Mouse (Mus musculus) cerebellum, adult 2 months (tissue): ENCODE data around the gene Ppp1r1c. TPM values are rescaled to one million over a fixed set of nuclear protein-coding genes. Genes with fewer than 3 reads are reported as not detected.
"Not testable (repeated sequence)": the region's sequence is repeated elsewhere in the genome, so short reads cannot be mapped to it uniquely, and the experiment has no call there.

Source experiments
- DNase-seq, 2 experiments: peaks; one replicate each; pipeline ENCODE4 v3.0.0; 2021
- H3K27ac ChIP-seq: fragments of 200-500 bp; 2 replicates; pipeline ENCODE4 v1.5.1; 2012; ENCODE audit warnings: low read length, control low read depth, inconsistent platforms; ENCODE audit not compliant: insufficient read depth
- H3K27me3 ChIP-seq: fragments of 200-500 bp; 2 replicates; pipeline ENCODE4 v1.6.1; 2012; ENCODE audit warnings: inconsistent platforms, mild to moderate bottlenecking, low read length, moderate library complexity; ENCODE audit not compliant: control insufficient read depth, insufficient read depth
- H3K4me1 ChIP-seq: fragments of 200-500 bp; 2 replicates; pipeline ENCODE4 v1.6.1; 2011; ENCODE audit warnings: low read length; ENCODE audit not compliant: control insufficient read depth, insufficient read depth
- H3K4me3 ChIP-seq: fragments of 200-500 bp; replicated peaks from 2 replicates; pipeline ENCODE3; 2011; ENCODE audit warnings: mild to moderate bottlenecking, low read depth, low read length, control low read depth; ENCODE audit not compliant: insufficient read depth
- CTCF ChIP-seq: fragments of 200-500 bp; IDR thresholded peaks from 2 replicates; pipeline ENCODE4 v1.5.1; 2011; ENCODE audit warnings: low read depth, mild to moderate bottlenecking, control low read depth, low read length, moderate library complexity, borderline replicate concordance; ENCODE audit not compliant: insufficient read depth
- POLR2A ChIP-seq: fragments of 200-500 bp; IDR thresholded peaks from 2 replicates; pipeline ENCODE4 v1.6.1; 2011; ENCODE audit warnings: low read length, control low read depth, borderline replicate concordance; ENCODE audit not compliant: insufficient read depth
- WGBS: fragments of 180-500 bp; shearing (Covaris S2); methylation state at CpG from one replicate; pipeline ENCODE4 v1.1.7; 2018; 5-methylcytosine and 5-hydroxymethylcytosine counted together
- polyA plus RNA-seq: library from polyadenylated mRNA; depleted of rRNA; stranded (reverse); fragments of >200 nt; gene quantifications from 2 replicates; pipeline ENCODE4 v1.2.3, GENCODE M21; 2012; rRNA removed

Ppp1r1c gene
- polyA plus RNA-seq, 1 experiment = 0.25 TPM

DNA sequence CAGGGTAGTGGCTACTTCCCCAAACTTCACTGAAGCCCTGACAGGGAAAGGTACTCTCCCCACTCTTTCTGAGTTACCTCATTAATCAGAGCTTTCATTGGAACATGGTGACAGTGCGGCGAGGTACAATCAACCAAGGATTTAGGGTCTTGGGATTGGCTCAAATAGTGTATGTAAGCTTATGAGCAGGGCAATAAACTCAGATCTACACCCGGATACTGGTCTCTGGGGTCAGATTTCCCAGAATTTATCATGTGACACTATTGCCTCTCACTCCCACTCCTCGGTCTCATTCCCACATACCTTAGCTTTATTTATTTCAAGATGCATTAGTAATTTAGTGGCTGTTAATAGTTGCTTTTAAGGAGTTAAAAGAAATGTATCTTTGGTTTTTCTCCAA lies 118.3 kb downstream of the Ppp1r1c start:
- no peak for DNase-seq
- TF ChIP-seq CTCF = no peak
- TF ChIP-seq POLR2A = no peak
- H3K27ac ChIP-seq = no peak overlapping the region
- no peak overlapping the region for H3K4me3 ChIP-seq
- WGBS = 92% methylated on average over 4 of the region's 4 CpGs
- no peaks in the 10 kb centered on the region for H3K27me3 ChIP-seq
- no peaks in the 10 kb centered on the region for H3K4me1 ChIP-seq

DNA sequence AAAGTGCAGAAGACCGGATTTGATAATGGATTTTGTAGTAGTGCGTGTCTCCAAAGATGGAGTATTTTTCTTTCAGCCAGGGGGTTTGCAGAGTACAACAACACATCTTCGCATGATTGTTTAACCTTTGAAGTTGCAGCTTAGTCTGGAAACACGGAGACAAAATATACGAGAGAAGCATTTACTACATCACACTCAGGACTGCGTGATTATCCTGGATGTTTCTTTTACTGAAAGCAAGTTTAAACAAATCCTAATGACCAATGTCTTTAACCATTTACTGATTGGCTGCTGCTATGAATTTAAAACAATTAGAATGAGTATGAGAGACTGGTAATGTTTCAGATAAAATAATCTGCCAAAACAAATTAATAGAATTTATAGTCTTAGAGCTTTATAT lies 131.5 kb downstream of the Ppp1r1c start:
- Histone ChIP-seq H3K27me3 (no peaks in the 10 kb centered on the region), H3K4me3 (no peak overlapping the region), H3K27ac (no peak overlapping the region), H3K4me1 (no peaks in the 10 kb centered on the region)
- TF ChIP-seq POLR2A (no peak), CTCF (no peak)
- no peak for DNase-seq
- 87% methylated on average over 6 of the region's 6 CpGs for WGBS

GRCm38 (mm10) chr2:79839513-79839912 lies 131.9 kb downstream of the Ppp1r1c start:
- DNase-seq = no peak
- TF ChIP-seq CTCF (no peak), POLR2A (no peak)
- Histone ChIP-seq H3K4me1 (no peaks in the 10 kb centered on the region), H3K27ac (no peak overlapping the region), H3K4me3 (no peak overlapping the region), H3K27me3 (no peaks in the 10 kb centered on the region)
- WGBS = 73% methylated on average over 5 of the region's 5 CpGs

GRCm38 (mm10) chr2:79847396-79847795 lies 139.8 kb downstream of the Ppp1r1c start:
- not testable (repeated sequence) for H3K4me3 ChIP-seq, H3K4me1 ChIP-seq, H3K27me3 ChIP-seq, H3K27ac ChIP-seq, DNase-seq
- WGBS = 91% methylated on average over 13 of the region's 13 CpGs

DNA sequence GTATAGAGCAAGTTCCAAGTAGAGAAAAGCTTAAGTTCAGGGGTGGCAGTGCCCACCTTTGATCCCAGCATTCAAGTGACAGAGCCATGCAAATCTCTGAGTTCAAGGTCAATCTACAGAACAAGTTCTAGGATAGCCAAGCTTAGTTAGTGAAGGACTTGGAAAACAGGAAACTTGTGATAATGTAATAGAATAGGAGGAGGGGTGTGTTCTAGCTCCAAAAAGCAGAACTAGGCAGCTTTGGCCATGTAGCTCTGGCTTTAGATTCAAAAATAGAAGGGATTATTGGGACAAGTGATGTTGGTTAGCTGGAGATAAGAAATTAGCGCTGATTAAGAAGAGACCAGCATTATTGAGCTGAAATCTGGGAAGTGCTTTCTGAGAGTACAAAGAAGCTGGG lies 149.3 kb downstream of the Ppp1r1c start:
- Histone ChIP-seq H3K27me3 (no peaks in the 10 kb centered on the region), H3K27ac (no peak overlapping the region), H3K4me3 (no peak overlapping the region), H3K4me1 (no peaks in the 10 kb centered on the region)
- TF ChIP-seq CTCF (no peak), POLR2A (no peak)
- no peak for DNase-seq
- 100% methylated on average over 1 of the region's 1 CpGs for WGBS

- Histone ChIP-seq H3K4me3 (no peak overlapping the region), H3K27ac (no peak overlapping the region), H3K4me1 (no peaks in the 10 kb centered on the region), H3K27me3 (no peaks in the 10 kb centered on the region)
- 47% methylated on average over 9 of the region's 9 CpGs for WGBS
- DNase-seq = peak; percentile 11 to 26
- no peak for TF ChIP-seq POLR2A
- peak; percentile 67 for TF ChIP-seq CTCF
Measured at GRCm38 (mm10) chr2:79865275-79865999, 157.9 kb downstream of the Ppp1r1c start.

Other genes starting within 250 kb of the Ppp1r1c start
- gene Itprid2, start 72.4 kb upstream of the Ppp1r1c start, polyA plus RNA-seq = 21.5 and 21.6 TPM in 2 replicates